Mouse (Mus musculus): ENCODE results near the gene Esr1.

Gene Esr1

GRCm38 (mm10) chr10:4849881-4850280 lies 238.5 kb downstream of the Esr1 start:
- no peak for DNase-seq

DNA sequence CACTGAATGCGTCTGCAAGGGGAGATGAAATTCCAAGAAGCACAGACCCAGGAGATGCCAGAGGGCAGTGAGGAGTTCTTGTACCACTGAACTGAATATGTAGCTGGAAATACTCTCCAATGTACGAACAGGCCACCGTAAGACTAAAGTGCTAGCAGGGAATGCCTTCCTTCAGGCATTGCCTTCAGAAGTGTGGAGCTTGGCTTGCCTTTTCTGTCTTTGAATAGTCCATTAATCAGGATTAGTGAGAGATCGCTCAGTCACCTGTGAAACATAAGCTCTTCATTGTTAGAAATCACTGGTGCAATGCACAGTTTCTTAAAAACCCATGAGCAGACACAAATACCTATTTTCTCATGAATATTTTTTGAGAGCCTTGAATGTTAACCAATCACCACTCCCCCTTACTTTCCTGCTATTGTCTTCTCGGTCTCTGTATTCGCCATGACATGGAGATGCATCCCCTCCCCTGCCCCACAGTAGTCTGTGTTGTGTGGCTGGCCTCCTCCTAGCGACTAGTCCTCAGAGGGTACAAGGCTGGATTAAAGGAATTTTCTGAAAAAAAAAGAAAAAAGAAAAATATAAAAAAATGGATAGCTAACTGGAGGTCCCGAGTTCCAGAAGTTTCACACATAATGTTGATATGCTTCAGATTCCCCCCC lies 263.8 kb downstream of the Esr1 start:
- DNase-seq, result no peak

DNA sequence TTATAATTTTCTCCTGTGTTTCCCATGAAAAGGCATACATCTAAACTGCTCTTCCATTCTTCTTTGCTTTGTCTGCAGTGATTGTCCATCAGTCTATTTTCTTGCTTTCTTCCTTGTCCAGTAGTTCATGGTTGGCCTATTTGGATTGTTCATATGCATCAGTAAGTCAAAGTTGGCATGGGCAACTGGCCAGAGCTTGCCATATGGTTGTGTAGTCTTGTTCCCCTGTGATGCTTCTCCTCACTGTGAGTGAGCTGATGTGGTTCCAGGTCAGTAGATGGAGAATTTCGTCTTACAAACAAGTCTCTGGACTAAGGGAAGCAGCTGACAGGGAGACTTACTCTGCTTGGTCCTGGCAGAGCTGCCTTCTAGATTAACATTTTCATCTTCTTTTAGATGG lies 270.0 kb downstream of the Esr1 start:
- DNase-seq, result no peak

- no peak for DNase-seq
Measured at GRCm38 (mm10) chr10:4885506-4885905, 274.1 kb downstream of the Esr1 start.

- DNase-seq, result no peak
Measured at GRCm38 (mm10) chr10:4885961-4886360, 274.6 kb downstream of the Esr1 start.

DNA sequence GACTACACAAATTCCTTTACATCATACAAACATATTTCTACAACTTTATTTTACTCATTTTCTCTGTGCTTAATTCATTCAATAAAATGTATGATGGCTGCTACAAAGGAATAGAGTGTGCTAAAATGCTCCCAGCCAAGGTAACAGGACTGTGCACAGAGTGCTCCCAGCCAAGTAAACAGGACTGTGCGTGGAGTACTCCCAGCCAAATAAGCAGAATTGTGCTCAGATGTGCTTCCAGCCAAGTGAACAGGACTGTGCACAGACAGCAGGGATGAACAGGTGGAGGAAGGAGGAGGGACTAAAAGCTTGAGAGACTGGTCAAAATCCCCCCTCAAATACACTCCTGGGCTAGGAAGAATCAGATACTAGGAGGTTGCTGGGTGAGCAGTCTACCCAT lies 282.1 kb downstream of the Esr1 start:
- no peak for DNase-seq

DNA sequence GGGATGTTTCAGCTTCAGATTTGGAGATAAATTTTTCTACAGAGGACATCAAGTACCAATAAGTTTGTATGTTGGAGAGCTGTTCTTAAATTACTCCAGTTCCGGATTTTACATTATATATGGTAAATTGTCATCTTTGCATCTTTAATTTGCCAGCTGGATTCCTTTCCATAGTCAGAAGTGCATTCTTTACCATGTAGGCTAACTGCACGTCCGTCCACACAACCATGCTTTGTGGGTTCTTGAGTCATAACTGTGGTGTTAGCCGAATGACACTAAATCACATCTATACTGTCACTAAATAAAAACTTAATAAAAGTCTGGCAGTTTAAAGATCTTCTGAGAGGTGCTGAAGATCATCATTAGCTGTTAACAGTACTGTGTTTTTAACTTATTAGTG lies 286.4 kb downstream of the Esr1 start:
- DNase-seq, result no peak

DNA sequence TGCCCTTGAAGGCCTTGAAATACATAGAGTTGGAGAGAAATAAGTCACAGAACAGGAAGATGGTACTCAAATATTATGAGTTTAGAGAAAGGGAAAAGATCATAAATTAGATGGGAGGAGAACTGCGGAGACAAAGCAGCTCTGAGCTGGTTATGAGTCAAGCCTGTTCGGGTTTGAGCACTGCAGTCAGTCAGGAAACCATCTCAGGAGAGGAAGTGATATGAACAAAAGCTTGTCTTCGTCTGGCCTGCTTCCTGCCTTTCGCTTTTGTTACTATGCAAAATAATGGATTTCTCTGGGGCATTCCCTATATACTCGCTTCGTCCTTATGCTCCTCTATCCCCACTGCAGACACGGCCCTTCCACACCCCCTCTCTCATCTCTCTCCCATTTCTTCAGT lies 288.9 kb downstream of the Esr1 start:
- DNase-seq, result no peak

DNA sequence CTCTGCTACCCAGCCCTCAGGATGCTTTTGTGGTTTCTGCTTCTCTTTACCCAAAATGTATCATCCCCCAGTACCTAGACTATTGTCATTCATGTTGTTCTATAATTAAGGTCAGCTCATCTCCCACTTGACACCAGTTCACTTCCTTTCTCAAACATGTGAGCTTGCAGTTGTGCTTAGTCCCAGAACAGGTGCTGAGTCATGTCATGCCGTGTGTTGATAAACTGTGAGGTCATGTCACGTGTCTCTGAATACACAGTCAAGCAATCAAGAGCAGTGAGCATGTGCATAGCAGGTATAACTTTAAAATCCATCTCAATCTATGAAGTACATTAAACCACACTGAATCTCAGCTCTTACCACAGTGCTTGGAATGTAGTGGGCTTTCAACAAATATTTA lies 297.9 kb downstream of the Esr1 start:
- no peak for DNase-seq

DNA sequence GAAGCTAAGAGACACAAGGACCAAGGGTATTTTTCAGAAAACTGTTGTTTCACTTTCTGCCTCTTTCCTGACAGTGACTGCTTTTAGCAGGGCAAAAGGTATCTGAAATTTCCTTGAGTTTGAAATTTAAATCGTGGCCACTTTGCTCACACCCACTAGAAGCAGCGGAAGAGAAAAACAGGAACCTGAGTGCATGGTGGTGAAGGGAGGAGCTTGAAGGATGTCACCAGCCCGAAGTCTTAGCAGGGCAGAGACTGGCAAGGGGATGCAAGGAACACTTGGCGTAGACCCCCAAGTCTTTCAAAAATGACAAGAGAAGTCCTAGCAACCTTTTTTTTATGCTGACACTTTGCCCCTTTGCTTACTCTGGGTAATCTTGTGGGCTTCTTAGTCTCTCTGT lies 299.1 kb downstream of the Esr1 start:
- DNase-seq, result no peak

DNA sequence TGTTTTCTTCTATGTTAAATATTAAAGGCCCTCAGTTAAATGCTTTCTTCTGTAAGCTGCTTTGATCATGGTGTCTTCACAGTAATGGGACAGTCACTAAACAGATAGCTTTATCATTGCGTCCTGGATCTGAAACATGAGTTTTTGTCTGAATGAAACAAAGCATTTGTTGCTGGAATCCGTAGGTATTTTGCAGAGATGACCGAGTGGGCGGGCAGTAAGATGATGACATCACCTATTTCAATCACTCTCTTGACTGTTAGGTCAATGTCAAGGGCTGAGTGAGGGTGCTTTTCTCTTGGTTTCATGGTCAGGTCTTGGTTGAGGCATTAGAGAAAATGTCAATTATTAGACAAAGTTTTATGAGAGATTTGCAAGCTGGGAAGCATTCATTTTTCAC lies 307.7 kb downstream of the Esr1 start:
- DNase-seq, result no peak

DNA sequence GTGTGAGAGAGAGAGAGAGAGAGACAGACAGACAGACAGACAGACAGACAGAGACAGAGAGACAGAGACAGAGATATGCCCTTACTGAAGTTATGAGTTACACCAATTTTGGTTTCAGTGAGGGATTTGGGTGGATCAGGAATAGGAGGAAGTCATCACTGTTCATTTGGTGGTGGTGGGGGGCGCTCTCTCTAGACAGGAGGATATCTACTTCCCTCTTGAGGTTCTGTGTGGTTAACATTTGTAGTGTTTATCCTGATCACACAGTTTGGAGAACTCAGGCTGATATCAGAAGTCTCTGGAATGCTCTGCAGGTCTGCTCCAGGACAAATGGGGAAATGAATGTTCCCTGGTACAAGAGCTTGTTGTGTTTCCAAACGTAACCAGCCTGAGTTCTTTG lies 312.2 kb downstream of the Esr1 start:
- DNase-seq, result no peak

- no peak for DNase-seq
Measured at GRCm38 (mm10) chr10:4924391-4924790, 313.0 kb downstream of the Esr1 start.

- no peak for DNase-seq
Measured at GRCm38 (mm10) chr10:4943148-4943547, 331.8 kb downstream of the Esr1 start.

GRCm38 (mm10) chr10:4944725-4945124 lies 333.3 kb downstream of the Esr1 start:
- DNase-seq, result no peak

GRCm38 (mm10) chr10:4965768-4966167 lies 354.4 kb downstream of the Esr1 start:
- no peak for DNase-seq

DNA sequence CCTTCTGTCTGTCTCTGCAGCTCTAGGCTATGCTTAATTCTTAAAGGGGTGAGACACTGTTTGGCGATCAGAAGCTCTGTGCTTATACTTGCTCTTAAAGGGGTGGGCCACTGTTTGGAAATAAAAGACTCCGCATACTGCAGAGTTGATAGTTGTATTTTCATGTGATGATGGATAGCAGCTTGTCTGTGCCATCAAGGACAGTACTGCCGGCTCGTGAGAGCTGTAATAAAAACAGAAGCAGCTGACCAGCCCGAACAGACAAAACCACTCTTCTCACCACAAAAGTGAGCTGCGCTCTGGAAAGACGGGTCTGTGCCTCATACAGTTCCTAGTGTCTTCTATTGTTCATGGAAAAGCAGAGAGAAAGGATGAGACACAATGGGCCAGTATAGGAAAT lies 359.8 kb downstream of the Esr1 start:
- no peak for DNase-seq

- no peak for DNase-seq
Measured at GRCm38 (mm10) chr10:4971586-4971985, 360.2 kb downstream of the Esr1 start.

GRCm38 (mm10) chr10:4972026-4972425 lies 360.6 kb downstream of the Esr1 start:
- no peak for DNase-seq

- no peak for DNase-seq
Measured at GRCm38 (mm10) chr10:4974246-4974645, 362.9 kb downstream of the Esr1 start.

DNA sequence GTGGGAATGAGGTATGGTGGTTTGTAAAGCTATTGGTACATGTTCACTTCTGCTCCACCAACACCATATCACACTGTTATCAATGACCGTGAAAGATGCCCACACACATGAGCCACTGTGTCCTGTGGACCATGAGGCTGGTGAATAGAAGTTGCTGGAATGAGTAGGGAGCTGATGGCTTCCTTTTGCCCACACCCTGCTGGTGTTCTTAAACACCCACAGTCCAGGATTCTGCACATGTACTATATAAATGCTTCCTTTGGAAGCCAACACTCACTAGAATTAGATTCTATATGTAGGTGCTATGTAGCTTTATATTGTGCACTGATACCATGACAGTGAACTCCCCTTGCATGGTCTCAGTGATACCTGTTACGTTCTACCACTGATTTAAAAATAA lies 365.2 kb downstream of the Esr1 start:
- DNase-seq, result no peak

DNA sequence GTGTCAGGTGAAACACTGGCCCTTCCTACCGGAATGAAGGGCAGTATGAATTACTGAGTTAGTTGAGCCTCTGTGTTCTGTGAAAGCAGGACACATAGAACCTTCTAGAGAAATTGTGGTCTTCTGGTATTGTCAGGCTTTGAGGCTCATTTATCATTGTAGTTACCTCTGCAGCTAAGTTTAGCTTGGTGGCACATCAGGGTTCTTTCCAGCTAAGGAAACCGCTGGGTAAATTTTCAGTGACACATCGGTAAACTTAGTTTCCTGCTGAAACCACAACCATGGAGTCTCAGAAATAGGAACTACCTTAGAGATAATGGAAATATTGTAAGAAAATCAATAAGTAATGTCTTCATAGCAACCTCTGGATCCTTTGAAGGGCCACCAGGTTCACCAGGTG lies 366.0 kb downstream of the Esr1 start:
- no peak for DNase-seq

- DNase-seq, result no peak
Measured at GRCm38 (mm10) chr10:4983919-4984318, 372.5 kb downstream of the Esr1 start.

DNA sequence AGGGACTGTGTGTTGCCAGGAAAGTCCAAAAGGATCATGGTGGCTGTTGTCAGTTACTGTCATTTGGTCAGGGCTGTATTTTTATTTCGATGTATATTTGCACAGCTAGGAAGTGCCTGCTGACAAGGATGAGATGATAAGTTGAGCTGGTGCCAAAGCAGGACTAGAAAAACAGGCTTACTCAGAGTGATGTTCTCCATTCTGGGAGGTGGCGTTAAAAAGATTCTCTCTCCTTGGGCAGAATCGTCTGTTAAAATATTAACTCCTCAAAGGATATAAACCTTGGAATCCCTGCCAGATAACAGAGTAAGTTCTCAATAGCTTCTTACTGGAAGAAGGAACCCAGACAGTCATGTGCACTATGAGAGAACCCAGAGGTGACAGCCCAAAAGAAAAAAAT lies 382.4 kb downstream of the Esr1 start:
- DNase-seq, result no peak

GRCm38 (mm10) chr10:4996592-4996991 lies 385.2 kb downstream of the Esr1 start:
- DNase-seq, result no peak
